Mouse (Mus musculus): ENCODE data around the gene Sclt1. TPM values are rescaled to one million over a fixed set of nuclear protein-coding genes. Genes with fewer than 3 reads are reported as not detected.

Sclt1 gene
- polyA plus RNA-seq, 1 experiment from 2014 or later, result 30.0 TPM

GRCm38 (mm10) chr3:41674778-41675177 lies 67.5 kb downstream of the Sclt1 start:
- no peak overlapping the region for H3K4me3 ChIP-seq
- no peak overlapping the region for H3K9ac ChIP-seq
- H3K4me2 ChIP-seq, result no peak overlapping the region
- no peaks in the 10 kb centered on the region for H3K27me3 ChIP-seq
- no peak overlapping the region for H3K27ac ChIP-seq
- no peaks in the 10 kb centered on the region for H3K4me1 ChIP-seq
- peaks cover 13% of the 10 kb centered on the region; the same call in 1 of the 2 replicates for H3K36me3 ChIP-seq
- no peaks in the 10 kb centered on the region for H3K9me3 ChIP-seq
- ATAC-seq (ENCODE audit: insufficient number of reproducible peaks, insufficient read depth, low FRiP score, low TSS enrichment, low read depth), result no peak

- WGBS, result 87% methylated on average over 1 of the region's 1 CpGs
- Histone ChIP-seq H3K27me3 (no peaks in the 10 kb centered on the region), H3K36me3 (peaks cover 17% of the 10 kb centered on the region), H3K9me3 (no peaks in the 10 kb centered on the region), H3K4me1 (no peaks in the 10 kb centered on the region), H3K4me2 (no peak overlapping the region), H3K27ac (no peak overlapping the region), H3K4me3 (no peak overlapping the region), H3K9ac (no peak overlapping the region)
- ATAC-seq (ENCODE audit: insufficient number of reproducible peaks, insufficient read depth, low FRiP score, low TSS enrichment, low read depth), result no peak
Measured at GRCm38 (mm10) chr3:41655642-41656041, 86.7 kb downstream of the Sclt1 start.

- Histone ChIP-seq H3K27me3 (no peaks in the 10 kb centered on the region), H3K4me1 (no peaks in the 10 kb centered on the region), H3K9ac (no peak overlapping the region), H3K36me3 (peaks cover 6% of the 10 kb centered on the region; the same call in 1 of the 2 replicates), H3K4me2 (no peak overlapping the region), H3K4me3 (no peak overlapping the region), H3K27ac (no peak overlapping the region), H3K9me3 (no peaks in the 10 kb centered on the region)
- no peak for ATAC-seq (ENCODE audit: insufficient number of reproducible peaks, insufficient read depth, low FRiP score, low TSS enrichment, low read depth)
- 87% methylated on average over 7 of the region's 7 CpGs for WGBS
Measured at GRCm38 (mm10) chr3:41620971-41621370, 121.3 kb downstream of the Sclt1 start.

- Histone ChIP-seq H3K4me1 (no peaks in the 10 kb centered on the region), H3K36me3 (peaks cover 17% of the 10 kb centered on the region), H3K9me3 (no peaks in the 10 kb centered on the region), H3K9ac (no peak overlapping the region), H3K27me3 (no peaks in the 10 kb centered on the region), H3K27ac (no peak overlapping the region), H3K4me2 (no peak overlapping the region), H3K4me3 (no peak overlapping the region)
- WGBS, result 87% methylated on average over 3 of the region's 3 CpGs
- no peak for ATAC-seq (ENCODE audit: insufficient number of reproducible peaks, insufficient read depth, low FRiP score, low TSS enrichment, low read depth)
Measured at GRCm38 (mm10) chr3:41618488-41618887, 123.8 kb downstream of the Sclt1 start.

GRCm38 (mm10) chr3:41618036-41618435 lies 124.3 kb downstream of the Sclt1 start:
- Histone ChIP-seq H3K27ac (no peak overlapping the region), H3K27me3 (no peaks in the 10 kb centered on the region), H3K4me2 (no peak overlapping the region), H3K9ac (no peak overlapping the region), H3K9me3 (no peaks in the 10 kb centered on the region), H3K4me1 (no peaks in the 10 kb centered on the region), H3K4me3 (no peak overlapping the region), H3K36me3 (peaks cover 22% of the 10 kb centered on the region)
- WGBS, result 64% methylated on average over 3 of the region's 3 CpGs
- ATAC-seq (ENCODE audit: insufficient number of reproducible peaks, insufficient read depth, low FRiP score, low TSS enrichment, low read depth), result no peak

- no peak overlapping the region for H3K9ac ChIP-seq
- H3K4me1 ChIP-seq, result no peaks in the 10 kb centered on the region
- no peak overlapping the region for H3K4me3 ChIP-seq
- no peak overlapping the region for H3K4me2 ChIP-seq
- ATAC-seq (ENCODE audit: insufficient number of reproducible peaks, insufficient read depth, low FRiP score, low TSS enrichment, low read depth), result no peak
- no peaks in the 10 kb centered on the region for H3K9me3 ChIP-seq
- whole genome bisulfite sequencing, result 87% methylated on average over 5 of the region's 5 CpGs
- H3K27me3 ChIP-seq, result no peaks in the 10 kb centered on the region
- no peak overlapping the region for H3K27ac ChIP-seq
- H3K36me3 ChIP-seq, result peaks cover 44% of the 10 kb centered on the region
Measured at GRCm38 (mm10) chr3:41614230-41614985, 127.9 kb downstream of the Sclt1 start.

GRCm38 (mm10) chr3:41613706-41614105 lies 128.6 kb downstream of the Sclt1 start:
- no peaks in the 10 kb centered on the region for H3K27me3 ChIP-seq
- no peak overlapping the region for H3K27ac ChIP-seq
- peaks cover 44% of the 10 kb centered on the region for H3K36me3 ChIP-seq
- no peak overlapping the region for H3K4me2 ChIP-seq
- WGBS, result 88% methylated on average over 9 of the region's 9 CpGs
- H3K9ac ChIP-seq, result no peak overlapping the region
- no peaks in the 10 kb centered on the region for H3K9me3 ChIP-seq
- no peak overlapping the region for H3K4me3 ChIP-seq
- no peak for ATAC-seq (ENCODE audit: insufficient number of reproducible peaks, insufficient read depth, low FRiP score, low TSS enrichment, low read depth)
- no peaks in the 10 kb centered on the region for H3K4me1 ChIP-seq

- Histone ChIP-seq H3K27me3 (no peaks in the 10 kb centered on the region), H3K4me2 (no peak overlapping the region), H3K4me1 (no peaks in the 10 kb centered on the region), H3K4me3 (no peak overlapping the region), H3K36me3 (peaks cover 44% of the 10 kb centered on the region), H3K9ac (no peak overlapping the region), H3K27ac (no peak overlapping the region), H3K9me3 (no peaks in the 10 kb centered on the region)
- 95% methylated on average over 3 of the region's 3 CpGs for WGBS
- no peak for ATAC-seq (ENCODE audit: insufficient number of reproducible peaks, insufficient read depth, low FRiP score, low TSS enrichment, low read depth)
Measured at GRCm38 (mm10) chr3:41612211-41612610, 130.1 kb downstream of the Sclt1 start.

GRCm38 (mm10) chr3:41609071-41609470 lies 133.2 kb downstream of the Sclt1 start:
- H3K27me3 ChIP-seq, result no peaks in the 10 kb centered on the region
- no peaks in the 10 kb centered on the region for H3K9me3 ChIP-seq
- no peak overlapping the region for H3K4me3 ChIP-seq
- no peak overlapping the region for H3K4me2 ChIP-seq
- no peak overlapping the region for H3K27ac ChIP-seq
- WGBS, result 93% methylated on average over 5 of the region's 5 CpGs
- peaks cover 4% of the 10 kb centered on the region for H3K4me1 ChIP-seq
- H3K9ac ChIP-seq, result no peak overlapping the region
- peaks cover 59% of the 10 kb centered on the region for H3K36me3 ChIP-seq
- ATAC-seq (ENCODE audit: insufficient number of reproducible peaks, insufficient read depth, low FRiP score, low TSS enrichment, low read depth), result no peak

- H3K27me3 ChIP-seq, result no peaks in the 10 kb centered on the region
- ATAC-seq (ENCODE audit: insufficient number of reproducible peaks, insufficient read depth, low FRiP score, low TSS enrichment, low read depth), result no peak
- H3K9me3 ChIP-seq, result no peaks in the 10 kb centered on the region
- H3K27ac ChIP-seq, result no peak overlapping the region
- no peak overlapping the region for H3K4me2 ChIP-seq
- H3K4me1 ChIP-seq, result peaks cover 20% of the 10 kb centered on the region
- H3K9ac ChIP-seq, result no peak overlapping the region
- H3K4me3 ChIP-seq, result no peak overlapping the region
- 90% methylated on average over 8 of the region's 8 CpGs for WGBS
- peaks cover 45% of the 10 kb centered on the region for H3K36me3 ChIP-seq
Measured at GRCm38 (mm10) chr3:41607467-41607866, 134.8 kb downstream of the Sclt1 start.

GRCm38 (mm10) chr3:41607050-41607449 lies 135.3 kb downstream of the Sclt1 start:
- H3K36me3 ChIP-seq, result peaks cover 41% of the 10 kb centered on the region
- ATAC-seq (ENCODE audit: insufficient number of reproducible peaks, insufficient read depth, low FRiP score, low TSS enrichment, low read depth), result no peak
- no peak overlapping the region for H3K9ac ChIP-seq
- no peak overlapping the region for H3K4me2 ChIP-seq
- 92% methylated on average over 9 of the region's 9 CpGs for WGBS
- H3K4me1 ChIP-seq, result peaks cover 21% of the 10 kb centered on the region
- H3K27me3 ChIP-seq, result no peaks in the 10 kb centered on the region
- H3K9me3 ChIP-seq, result no peaks in the 10 kb centered on the region
- no peak overlapping the region for H3K27ac ChIP-seq
- no peak overlapping the region for H3K4me3 ChIP-seq

GRCm38 (mm10) chr3:41606330-41606664 lies 136.0 kb downstream of the Sclt1 start:
- no peak overlapping the region for H3K27ac ChIP-seq
- no peaks in the 10 kb centered on the region for H3K27me3 ChIP-seq
- peaks cover 21% of the 10 kb centered on the region for H3K4me1 ChIP-seq
- 82% methylated on average over 4 of the region's 4 CpGs for WGBS
- no peak overlapping the region for H3K4me2 ChIP-seq
- no peak overlapping the region for H3K9ac ChIP-seq
- no peak for ATAC-seq (ENCODE audit: insufficient number of reproducible peaks, insufficient read depth, low FRiP score, low TSS enrichment, low read depth)
- H3K4me3 ChIP-seq, result no peak overlapping the region
- H3K36me3 ChIP-seq, result peaks cover 38% of the 10 kb centered on the region
- H3K9me3 ChIP-seq, result no peaks in the 10 kb centered on the region

Measured in embryonic facial prominence, embryonic 13.5 days (tissue).